Mouse (Mus musculus): ENCODE results near the gene Nsmce1. TPM values are rescaled to one million over a fixed set of nuclear protein-coding genes. Genes with fewer than 3 reads are reported as not detected.
A peak's percentile ranks its signal among the peaks of the same experiment; 100 is the strongest.

Nsmce1 gene
- polyA plus RNA-seq, 1 experiment, result 46.0 TPM

GRCm38 (mm10) chr7:125423056-125423455 lies 68.3 kb downstream of the Nsmce1 start:
- DNase-seq, result no peak
- Histone ChIP-seq H3K27me3 (replicated peaks; ENCODE audit: control insufficient read depth, insufficient read depth, low read length) (no peaks in the 10 kb centered on the region), H3K36me3 (ENCODE audit: control insufficient read depth, insufficient read depth, low read length) (no peaks in the 10 kb centered on the region), H3K4me1 (ENCODE audit: control insufficient read depth, insufficient read depth, low read length) (no peaks in the 10 kb centered on the region), H3K4me3 (ENCODE audit: insufficient read depth, low read depth, low read length) (no peak overlapping the region), H3K27ac (ENCODE audit: insufficient read depth, low read depth, low read length) (no peak overlapping the region)
- 48% methylated on average over 3 of the region's 3 CpGs for WGBS
- TF ChIP-seq POLR2A (IDR thresholded peaks at IDR 0.05; ENCODE audit: low read depth, low read length) (no peak), CTCF (conservative IDR thresholded peaks at IDR 0.05; ENCODE audit: insufficient read depth, insufficient read length, low read depth, low read length) (no peak)

- Histone ChIP-seq H3K36me3 (ENCODE audit: control insufficient read depth, insufficient read depth, low read length) (no peaks in the 10 kb centered on the region), H3K27me3 (replicated peaks; ENCODE audit: control insufficient read depth, insufficient read depth, low read length) (no peaks in the 10 kb centered on the region), H3K4me3 (ENCODE audit: insufficient read depth, low read depth, low read length) (no peak overlapping the region), H3K27ac (ENCODE audit: insufficient read depth, low read depth, low read length) (no peak overlapping the region), H3K4me1 (ENCODE audit: control insufficient read depth, insufficient read depth, low read length) (no peaks in the 10 kb centered on the region)
- WGBS, result 66% methylated on average over 2 of the region's 2 CpGs
- no peak for DNase-seq
- TF ChIP-seq CTCF (conservative IDR thresholded peaks at IDR 0.05; ENCODE audit: insufficient read depth, insufficient read length, low read depth, low read length) (no peak), POLR2A (IDR thresholded peaks at IDR 0.05; ENCODE audit: low read depth, low read length) (no peak)
Observed at GRCm38 (mm10) chr7:125421911-125422310, 69.5 kb downstream of the Nsmce1 start.

- DNase-seq, result peak; percentile 32
- Histone ChIP-seq H3K4me1 (ENCODE audit: control insufficient read depth, insufficient read depth, low read length) (no peaks in the 10 kb centered on the region), H3K27ac (ENCODE audit: insufficient read depth, low read depth, low read length) (no peak overlapping the region), H3K36me3 (ENCODE audit: control insufficient read depth, insufficient read depth, low read length) (no peaks in the 10 kb centered on the region), H3K4me3 (ENCODE audit: insufficient read depth, low read depth, low read length) (no peak overlapping the region), H3K27me3 (replicated peaks; ENCODE audit: control insufficient read depth, insufficient read depth, low read length) (no peaks in the 10 kb centered on the region)
- WGBS, result 62% methylated on average over 2 of the region's 2 CpGs
- TF ChIP-seq POLR2A (IDR thresholded peaks at IDR 0.05; ENCODE audit: low read depth, low read length) (no peak), CTCF (conservative IDR thresholded peaks at IDR 0.05; ENCODE audit: insufficient read depth, insufficient read length, low read depth, low read length) (peak; percentile 57)
Observed at GRCm38 (mm10) chr7:125420190-125420589, 71.2 kb downstream of the Nsmce1 start.

- 26% methylated on average over 3 of the region's 3 CpGs for WGBS
- Histone ChIP-seq H3K4me3 (ENCODE audit: insufficient read depth, low read depth, low read length) (no peak overlapping the region), H3K4me1 (ENCODE audit: control insufficient read depth, insufficient read depth, low read length) (no peaks in the 10 kb centered on the region), H3K27ac (ENCODE audit: insufficient read depth, low read depth, low read length) (no peak overlapping the region), H3K27me3 (replicated peaks; ENCODE audit: control insufficient read depth, insufficient read depth, low read length) (no peaks in the 10 kb centered on the region), H3K36me3 (ENCODE audit: control insufficient read depth, insufficient read depth, low read length) (no peaks in the 10 kb centered on the region)
- no peak for TF ChIP-seq CTCF (conservative IDR thresholded peaks at IDR 0.05; ENCODE audit: insufficient read depth, insufficient read length, low read depth, low read length)
- TF ChIP-seq POLR2A (IDR thresholded peaks at IDR 0.05; ENCODE audit: low read depth, low read length), result no peak
- DNase-seq, result no peak
Observed at GRCm38 (mm10) chr7:125418413-125418812, 73.0 kb downstream of the Nsmce1 start.

Other genes with a start within 250 kb of the Nsmce1 start
- 3.2 and 3.3 TPM in 2 replicates for gene Kdm8, start 46.9 kb downstream of the Nsmce1 start, polyA plus RNA-seq (2012; rRNA removed)
- 16.1 and 20.3 TPM in 2 replicates for gene Il4ra, start 60.5 kb upstream of the Nsmce1 start, polyA plus RNA-seq (2012; rRNA removed)
- gene Il21r, start 111.8 kb upstream of the Nsmce1 start, polyA plus RNA-seq (2012; rRNA removed), result 1.4 and 6.4 TPM in 2 replicates
- 47.9 and 60.5 TPM in 2 replicates for gene Gtf3c1, start 216.2 kb upstream of the Nsmce1 start, polyA plus RNA-seq (2012; rRNA removed)
- gene D430042O09Rik, start 216.3 kb upstream of the Nsmce1 start, polyA plus RNA-seq (2012; rRNA removed), result 15.1 and 16.6 TPM in 2 replicates

Data from kidney, adult 2 months (tissue).